ENCODE assay signal across 14 mouse cellular contexts in genomic region chr10:14210445-14210844, GRCm38 (mm10).
DNase-seq lines count a peak whose midpoint lies in the region; ATAC-seq and TF ChIP-seq lines count a peak whose summit lies in the region.
"Had no signal": no experiment of that assay in that cellular context is flagged by ENCODE, and none has a peak within 500 bp of the region (broad histone marks: within the 10 kb centered on the region; RNA-seq: fewer than 3 reads in every experiment).

No protein-coding gene starts in this region.

- no peaks in the 10 kb centered on the region for H3K9me3 ChIP-seq in forebrain, embryonic 16.5 days (ENCODE audit: control insufficient read depth, low read length)
- no peaks in the 10 kb centered on the region for H3K9me3 ChIP-seq in forebrain, embryonic 14.5 days (replicated peaks; ENCODE audit: control insufficient read depth, low read length)
- no peaks in the 10 kb centered on the region for H3K9me3 ChIP-seq in embryonic facial prominence, embryonic 14.5 days (ENCODE audit: control insufficient read depth, low read length)
- H3K9me3 ChIP-seq in heart, embryonic 12.5 days (replicated peaks), result no peaks in the 10 kb centered on the region
- H3K9me3 ChIP-seq in midbrain, embryonic 16.5 days (replicated peaks; ENCODE audit: control insufficient read depth, low read length, poor library complexity, severe bottlenecking), result no peaks in the 10 kb centered on the region
- H3K9me3 ChIP-seq: hindbrain, embryonic 13.5 days had no signal

- intact Hi-C loops in left cerebral cortex, adult 2 months (cut with DNase I), result loop anchor here (1.0 to 10.0 kb wide), 3 partner anchors 104 to 243 kb away; partner anchors contain the start of gene Hivep2

- no peak overlapping the region for H3K4me3 ChIP-seq in forebrain, embryonic 16.5 days (replicated peaks; ENCODE audit: low read length)
- no peak overlapping the region for H3K4me3 ChIP-seq in forebrain, embryonic 14.5 days (ENCODE audit: low read depth, low read length)
- no peak overlapping the region for H3K4me3 ChIP-seq in embryonic facial prominence, embryonic 14.5 days (ENCODE audit: low read depth, low read length)
- no peak overlapping the region for H3K4me3 ChIP-seq in left cerebral cortex, adult 2 months
- H3K4me3 ChIP-seq in heart, embryonic 12.5 days, result no peak overlapping the region
- H3K4me3 ChIP-seq in midbrain, embryonic 16.5 days (ENCODE audit: low read depth, low read length), result no peak overlapping the region
- H3K4me3 ChIP-seq: hindbrain, embryonic 13.5 days had no signal

- H3K4me1 ChIP-seq in forebrain, embryonic 16.5 days (replicated peaks; ENCODE audit: control insufficient read depth, insufficient read depth, low read length), result peaks cover 13% of the 10 kb centered on the region
- H3K4me1 ChIP-seq in forebrain, embryonic 14.5 days (ENCODE audit: control insufficient read depth, insufficient read depth, low read length), result no peaks in the 10 kb centered on the region; the same call in 1 of the 2 replicates
- H3K4me1 ChIP-seq in embryonic facial prominence, embryonic 14.5 days (ENCODE audit: control insufficient read depth, insufficient read depth, low read length), result peaks cover 23% of the 10 kb centered on the region
- H3K4me1 ChIP-seq in heart, embryonic 12.5 days (replicated peaks), result 0 out of 2 replicates have a peak, but pooled peaks cover 5% of the 10 kb centered on the region
- no peaks in the 10 kb centered on the region; the same call in 1 of the 2 replicates for H3K4me1 ChIP-seq in midbrain, embryonic 16.5 days (ENCODE audit: control insufficient read depth, insufficient read depth, low read length)
- H3K4me1 ChIP-seq: hindbrain, embryonic 13.5 days had no signal

- 87% methylated on average over 8 of the region's 8 CpGs for WGBS in forebrain, embryonic 16.5 days
- 91% methylated on average over 8 of the region's 8 CpGs for WGBS in forebrain, embryonic 14.5 days
- WGBS in embryonic facial prominence, embryonic 14.5 days, result 69% methylated on average over 8 of the region's 8 CpGs
- 82% methylated on average over 8 of the region's 8 CpGs for WGBS in heart, embryonic 12.5 days
- 92% methylated on average over 8 of the region's 8 CpGs for WGBS in midbrain, embryonic 16.5 days

- H3K27me3 ChIP-seq in forebrain, embryonic 16.5 days (replicated peaks; ENCODE audit: control insufficient read depth, insufficient read depth, low read length), result no peaks in the 10 kb centered on the region
- no peaks in the 10 kb centered on the region for H3K27me3 ChIP-seq in forebrain, embryonic 14.5 days (replicated peaks; ENCODE audit: control insufficient read depth, insufficient read depth, low read length)
- H3K27me3 ChIP-seq in embryonic facial prominence, embryonic 14.5 days (replicated peaks; ENCODE audit: control insufficient read depth, insufficient read depth, low read length), result no peaks in the 10 kb centered on the region
- no peaks in the 10 kb centered on the region for H3K27me3 ChIP-seq in heart, embryonic 12.5 days (replicated peaks)
- H3K27me3 ChIP-seq in midbrain, embryonic 16.5 days (ENCODE audit: control insufficient read depth, insufficient read depth, low read depth, low read length), result no peaks in the 10 kb centered on the region
- H3K27me3 ChIP-seq: hindbrain, embryonic 13.5 days had no signal

- ATAC-seq in forebrain, embryonic 16.5 days, result peak; percentile 30; the same call in 1 of the 2 replicates
- no peak for ATAC-seq in forebrain, embryonic 14.5 days
- ATAC-seq in embryonic facial prominence, embryonic 14.5 days (ENCODE audit: low read depth), result peak; percentile 42; the same call in 1 of the 2 replicates
- no peak for ATAC-seq in heart, embryonic 12.5 days (ENCODE audit: insufficient number of reproducible peaks, low FRiP score)
- ATAC-seq in midbrain, embryonic 16.5 days, result no peak
- ATAC-seq: intestine, embryonic 16.5 days had no signal

- no peaks in the 10 kb centered on the region for H3K36me3 ChIP-seq in forebrain, embryonic 16.5 days (ENCODE audit: control insufficient read depth, insufficient read depth)
- no peaks in the 10 kb centered on the region for H3K36me3 ChIP-seq in forebrain, embryonic 14.5 days (ENCODE audit: control insufficient read depth, insufficient read depth, low read length)
- no peaks in the 10 kb centered on the region for H3K36me3 ChIP-seq in embryonic facial prominence, embryonic 14.5 days (ENCODE audit: control insufficient read depth, insufficient read depth, low read length)
- no peaks in the 10 kb centered on the region for H3K36me3 ChIP-seq in heart, embryonic 12.5 days
- H3K36me3 ChIP-seq in midbrain, embryonic 16.5 days (ENCODE audit: control insufficient read depth, insufficient read depth, low read length), result no peaks in the 10 kb centered on the region
- H3K36me3 ChIP-seq: hindbrain, embryonic 13.5 days had no signal

- no peak overlapping the region for H3K9ac ChIP-seq in forebrain, embryonic 16.5 days (replicated peaks; ENCODE audit: low read depth, low read length)
- no peak overlapping the region for H3K9ac ChIP-seq in forebrain, embryonic 14.5 days (ENCODE audit: low read length)
- no peak overlapping the region for H3K9ac ChIP-seq in embryonic facial prominence, embryonic 14.5 days (ENCODE audit: low read depth, low read length)
- H3K9ac ChIP-seq in heart, embryonic 12.5 days, result no peak overlapping the region
- no peak overlapping the region for H3K9ac ChIP-seq in midbrain, embryonic 16.5 days (ENCODE audit: low read depth, low read length)
- H3K9ac ChIP-seq: hindbrain, embryonic 13.5 days; lung, embryonic 14.5 days had no signal

- TF ChIP-seq CTCF in left cerebral cortex, adult 2 months (IDR thresholded peaks at IDR 0.05), result no peak

- H3K4me2 ChIP-seq in forebrain, embryonic 16.5 days (ENCODE audit: low read length), result no peak overlapping the region
- H3K4me2 ChIP-seq in forebrain, embryonic 14.5 days (ENCODE audit: low read length), result no peak overlapping the region
- no peak overlapping the region for H3K4me2 ChIP-seq in embryonic facial prominence, embryonic 14.5 days (ENCODE audit: low read depth, low read length)
- no peak overlapping the region for H3K4me2 ChIP-seq in heart, embryonic 12.5 days
- no peak overlapping the region for H3K4me2 ChIP-seq in midbrain, embryonic 16.5 days (ENCODE audit: low read length)
- H3K4me2 ChIP-seq: hindbrain, embryonic 13.5 days; lung, embryonic 14.5 days had no signal

- H3K27ac ChIP-seq in forebrain, embryonic 16.5 days (ENCODE audit: low read length), result no peak overlapping the region
- no peak overlapping the region for H3K27ac ChIP-seq in forebrain, embryonic 14.5 days (ENCODE audit: low read depth, low read length)
- H3K27ac ChIP-seq in embryonic facial prominence, embryonic 14.5 days (replicated peaks; ENCODE audit: low read depth, low read length), result 0 out of 2 replicates have a peak overlapping the region, but pooled peaks have one; percentile 19
- peak overlapping the region; percentile 94 for H3K27ac ChIP-seq in left cerebral cortex, adult 2 months
- no peak overlapping the region for H3K27ac ChIP-seq in heart, embryonic 12.5 days (ENCODE audit: poor library complexity, severe bottlenecking)
- no peak overlapping the region for H3K27ac ChIP-seq in midbrain, embryonic 16.5 days (ENCODE audit: low read length)
- H3K27ac ChIP-seq: hindbrain, embryonic 13.5 days; kidney, postnatal 0 days had no signal

- DNase-seq in forebrain, embryonic 14.5 days (ENCODE audit: low spot score), result no peak
- peak; percentile 68 for DNase-seq in embryonic facial prominence, embryonic 14.5 days (ENCODE audit: low spot score)
- DNase-seq in left cerebral cortex, adult 2 months (ENCODE audit: extremely low spot score in 1 of 2, low spot score in 2 of 2), result peak; percentile 72 to 79
- DNase-seq in right cerebral cortex, postnatal 10 days (ENCODE audit: low spot score in 2 of 2), result peak; percentile 91 to 94
- DNase-seq in embryo, embryonic 9.5 days (ENCODE audit: extremely low spot score), result no peak
- DNase-seq: cerebellum, postnatal 25 days; heart, adult 18-20 months; lung, embryonic 14.5 days had no signal

Comparison
In these comparisons a context has a peak if more than half of its experiments do, and no peak if none do; other contexts are left out.
1. ATAC-seq: peak in forebrain, embryonic 16.5 days (single experiment) and embryonic facial prominence, embryonic 14.5 days (single experiment); none in forebrain, embryonic 14.5 days (single experiment), heart, embryonic 12.5 days (single experiment) and midbrain, embryonic 16.5 days (single experiment).
2. H3K27ac ChIP-seq: peak in embryonic facial prominence, embryonic 14.5 days (single experiment) and left cerebral cortex, adult 2 months (single experiment); none in forebrain, embryonic 16.5 days (single experiment), forebrain, embryonic 14.5 days (single experiment), heart, embryonic 12.5 days (single experiment) and midbrain, embryonic 16.5 days (single experiment).
3. DNase-seq: peak in embryonic facial prominence, embryonic 14.5 days (single experiment), left cerebral cortex, adult 2 months (2 of 2) and right cerebral cortex, postnatal 10 days (2 of 2); none in forebrain, embryonic 14.5 days (single experiment) and embryo, embryonic 9.5 days (single experiment).